Mouse (Mus musculus): Measurements from ENCODE around the gene Prkcb.

Gene Prkcb

GRCm38 (mm10) chr7:122445056-122445455 is 156.5 kb downstream of the Prkcb start:
- peak in 1 of 2 experiments; percentile 41 for DNase-seq (ENCODE audit: inconsistent age in 2 of 2, low spot score in 1 of 2)

DNA sequence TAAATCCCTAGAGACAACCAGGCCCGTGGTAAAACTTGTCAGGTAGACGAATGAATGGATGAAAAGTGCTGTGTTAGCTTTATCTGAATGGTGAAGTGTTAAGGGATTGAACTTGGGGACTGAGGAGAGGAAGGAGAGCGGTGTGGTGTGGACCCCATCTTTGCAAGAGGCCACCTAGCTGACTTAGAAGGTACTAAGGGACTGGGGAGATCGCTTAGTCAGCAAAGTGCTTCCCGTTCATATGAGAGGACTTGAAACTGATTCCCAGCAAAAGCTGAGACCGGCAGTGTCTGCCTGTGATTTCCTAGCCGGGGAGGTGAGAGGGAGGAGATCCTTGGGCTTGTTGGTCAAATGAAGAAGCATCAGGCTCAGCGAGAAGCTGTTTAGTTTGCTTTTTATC is 164.1 kb downstream of the Prkcb start:
- no peak for DNase-seq (ENCODE audit: inconsistent age in 2 of 2, low spot score in 1 of 2)

DNA sequence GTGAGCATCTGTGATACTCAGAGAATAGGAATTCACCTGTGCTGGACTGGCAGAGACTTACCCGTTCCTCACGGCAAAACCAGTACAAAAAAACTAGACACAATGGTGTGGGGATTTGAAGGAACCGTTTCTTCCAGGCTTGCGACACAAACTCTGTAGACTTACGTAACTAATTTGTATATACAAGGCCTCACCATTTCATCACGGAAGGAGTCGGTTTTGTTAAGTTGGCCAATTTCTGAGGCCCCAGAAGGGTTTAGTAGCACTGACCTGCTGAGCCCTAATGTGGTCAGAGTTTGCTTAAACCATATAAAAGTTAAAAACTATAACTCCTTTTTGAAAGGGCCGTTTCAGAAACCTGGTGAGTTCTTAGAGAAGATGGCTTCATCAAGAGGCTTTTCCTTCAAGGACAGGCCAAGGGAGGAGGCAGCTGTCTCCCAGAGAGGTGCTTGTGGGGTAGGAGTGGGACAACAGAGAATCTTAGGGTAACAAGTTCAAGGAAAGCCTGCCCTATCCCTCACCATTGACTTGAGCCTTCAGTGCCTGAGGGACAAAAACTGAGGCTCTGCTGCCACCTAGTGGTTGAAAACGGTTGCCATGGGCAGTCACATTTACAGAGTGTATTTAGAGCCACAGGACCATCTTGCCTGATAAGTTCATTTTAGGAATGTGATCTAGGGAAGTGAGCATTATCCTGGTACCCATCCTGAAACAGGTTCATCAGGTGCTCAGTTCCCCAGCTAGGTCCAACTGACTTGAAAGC is 170.8 kb downstream of the Prkcb start:
- DNase-seq (ENCODE audit: inconsistent age in 2 of 2, low spot score in 1 of 2), result peak; percentile 69 to 93

GRCm38 (mm10) chr7:122460020-122460419 is 171.5 kb downstream of the Prkcb start:
- DNase-seq (ENCODE audit: inconsistent age in 2 of 2, low spot score in 1 of 2), result no peak

DNA sequence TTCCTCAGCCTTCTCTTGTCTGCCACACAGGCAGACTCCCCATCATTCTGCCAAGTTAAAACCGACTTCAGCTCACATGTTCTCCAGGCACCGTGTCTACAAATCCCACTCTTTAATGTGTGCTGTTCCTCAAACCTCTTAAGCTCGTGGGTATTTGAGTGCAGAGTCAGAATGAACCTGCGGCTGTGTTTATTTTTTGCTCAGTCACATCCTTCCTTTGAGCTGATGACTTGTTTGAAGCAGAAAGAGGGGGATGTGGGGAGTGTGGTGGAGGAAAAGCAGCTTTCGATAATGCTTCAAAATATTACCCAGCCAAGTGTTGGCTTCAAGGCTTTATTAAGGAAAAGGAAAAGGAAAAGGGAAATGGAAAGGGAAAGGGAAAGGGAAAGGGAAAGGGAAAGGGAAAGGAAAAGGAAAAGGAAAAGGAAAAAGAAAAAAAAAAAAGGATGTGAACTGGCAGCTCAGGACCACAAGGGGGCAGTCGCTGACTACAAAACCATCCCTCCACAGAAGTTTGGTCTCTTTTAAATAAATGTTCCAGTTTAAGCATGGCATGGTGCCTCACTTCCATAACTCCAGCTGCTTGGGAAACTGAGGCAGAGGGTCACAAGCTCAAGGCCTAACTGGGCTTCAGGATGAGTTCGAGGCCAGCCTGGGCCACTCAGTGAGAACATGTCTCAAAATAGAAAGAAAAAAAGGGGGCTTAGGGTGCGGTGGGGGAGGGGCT is 177.4 kb downstream of the Prkcb start:
- peak in 1 of 2 experiments; percentile 44 for DNase-seq (ENCODE audit: inconsistent age in 2 of 2, low spot score in 1 of 2)

DNA sequence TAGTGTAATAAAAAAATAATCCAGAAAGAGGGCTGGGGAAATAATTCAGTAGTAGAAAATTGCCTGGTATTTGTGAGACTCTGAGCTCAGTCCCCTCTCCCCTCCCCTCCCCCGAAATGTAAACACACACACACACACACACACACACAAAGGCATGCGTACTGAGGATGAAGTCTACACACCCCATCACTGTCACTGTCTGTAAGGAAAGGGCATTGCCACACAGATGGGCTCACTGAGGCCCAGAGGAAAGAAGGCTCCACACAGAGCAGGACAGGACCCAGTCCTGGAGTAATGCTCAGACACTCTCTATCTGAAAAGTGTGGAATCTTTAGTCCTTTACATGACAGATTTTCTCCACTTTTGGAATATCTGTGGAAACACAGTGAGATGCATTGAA is 178.2 kb downstream of the Prkcb start:
- DNase-seq (ENCODE audit: inconsistent age in 2 of 2, low spot score in 1 of 2), result no peak

DNA sequence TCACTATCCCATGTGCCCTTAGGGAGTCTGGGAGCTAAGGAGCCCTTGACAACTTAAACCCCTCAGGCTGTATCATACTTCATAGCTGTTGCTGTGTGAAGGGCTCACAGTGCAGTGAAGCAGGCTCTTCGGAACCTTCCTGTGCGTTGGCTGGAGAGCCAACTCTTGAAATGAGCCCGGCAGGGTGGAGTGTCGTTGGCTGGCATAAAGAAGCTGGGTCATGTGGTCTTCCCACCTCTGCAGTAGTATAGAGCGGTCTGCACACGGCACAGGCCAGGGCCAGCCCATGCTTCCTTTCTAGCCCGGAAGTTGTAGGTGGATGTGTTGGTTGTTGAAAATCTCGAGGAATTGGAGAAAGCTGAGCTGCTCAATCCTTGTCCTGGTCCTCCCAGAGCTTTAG is 179.3 kb downstream of the Prkcb start:
- DNase-seq (ENCODE audit: inconsistent age in 2 of 2, low spot score in 1 of 2), result no peak

DNA sequence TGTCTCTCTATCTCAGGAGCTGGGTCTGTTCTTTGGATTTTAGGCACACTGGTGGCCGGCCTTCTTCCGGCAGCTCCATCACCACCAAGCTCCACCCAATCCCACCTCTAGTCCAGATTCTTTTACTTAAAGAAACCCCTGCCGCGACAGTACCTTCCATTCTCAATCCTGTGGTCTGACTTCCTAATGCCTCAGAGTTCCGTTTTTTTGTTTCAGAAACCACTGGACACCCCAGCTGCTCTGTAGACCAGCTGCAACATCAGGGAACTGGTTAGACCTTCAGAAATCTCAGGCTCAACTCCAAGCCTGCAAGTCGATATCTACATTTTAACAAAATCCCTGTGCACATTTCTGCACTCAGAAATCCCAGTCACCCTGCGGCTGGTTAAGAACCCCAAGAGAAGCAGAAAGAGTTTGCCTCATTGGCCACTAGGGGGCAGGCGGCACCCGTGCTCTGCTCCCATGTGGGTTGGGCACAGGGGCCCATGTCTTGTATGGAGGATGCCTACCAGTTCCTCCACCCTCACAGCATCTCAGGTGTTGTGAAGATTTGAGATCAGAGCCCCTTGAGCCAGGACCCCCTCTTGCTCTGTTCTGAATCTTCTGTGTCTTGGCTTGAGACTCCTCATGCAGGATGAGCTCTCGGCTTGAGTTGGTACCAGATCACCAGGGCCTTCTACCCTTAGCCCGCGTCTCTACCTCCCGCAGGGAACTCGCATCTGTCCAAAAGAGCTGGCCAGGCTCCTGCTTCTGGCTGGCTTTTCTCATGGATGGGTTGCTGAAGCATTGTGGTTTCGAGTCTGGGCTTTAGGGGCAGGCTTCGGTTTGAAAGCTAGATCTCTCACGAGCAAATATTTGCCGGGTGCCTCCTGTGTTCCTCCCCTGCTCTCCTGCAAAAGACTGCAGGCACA is 182.1 kb downstream of the Prkcb start:
- DNase-seq (ENCODE audit: inconsistent age in 2 of 2, low spot score in 1 of 2), result peak; percentile 64 to 88

DNA sequence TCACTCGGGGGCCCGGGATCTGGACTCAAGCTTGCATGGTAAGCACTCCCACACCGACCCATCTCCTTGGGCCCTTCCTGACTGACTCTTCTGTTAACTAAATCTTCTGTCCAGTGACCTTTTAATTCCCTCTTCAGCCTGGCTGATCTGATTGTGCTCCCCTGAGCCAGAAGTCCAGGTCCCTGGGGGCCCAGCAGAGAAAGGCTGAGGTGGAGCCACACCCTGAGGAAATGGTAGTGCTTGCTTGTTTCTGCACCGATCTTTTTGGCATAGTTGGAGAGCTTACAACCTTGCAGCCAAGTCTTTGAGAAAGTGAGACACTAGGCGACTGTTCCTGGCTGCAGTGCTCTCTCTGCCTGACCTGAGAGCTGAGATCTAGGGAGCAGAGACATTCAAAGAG is 183.7 kb downstream of the Prkcb start:
- DNase-seq (ENCODE audit: inconsistent age in 2 of 2, low spot score in 1 of 2), result no peak

DNA sequence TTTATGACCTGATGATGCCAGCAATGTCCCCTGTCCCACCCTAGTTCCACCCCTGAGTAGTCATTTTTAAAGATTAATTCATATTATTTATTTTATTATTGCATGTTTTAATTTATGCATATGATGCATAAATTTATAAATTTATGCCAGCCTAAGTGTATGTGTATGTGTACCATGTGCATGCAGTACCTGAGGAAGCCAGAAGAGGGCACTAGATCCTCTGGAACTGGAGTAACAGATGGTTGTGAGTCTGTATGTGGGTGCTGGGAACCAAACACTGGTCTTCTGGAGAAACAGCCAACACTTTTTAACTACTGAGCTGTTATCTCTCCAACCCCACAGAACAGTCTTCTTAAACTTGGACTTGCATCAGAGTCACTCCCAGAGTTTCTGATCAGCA is 186.5 kb downstream of the Prkcb start:
- no peak for DNase-seq (ENCODE audit: inconsistent age in 2 of 2, low spot score in 1 of 2)

DNA sequence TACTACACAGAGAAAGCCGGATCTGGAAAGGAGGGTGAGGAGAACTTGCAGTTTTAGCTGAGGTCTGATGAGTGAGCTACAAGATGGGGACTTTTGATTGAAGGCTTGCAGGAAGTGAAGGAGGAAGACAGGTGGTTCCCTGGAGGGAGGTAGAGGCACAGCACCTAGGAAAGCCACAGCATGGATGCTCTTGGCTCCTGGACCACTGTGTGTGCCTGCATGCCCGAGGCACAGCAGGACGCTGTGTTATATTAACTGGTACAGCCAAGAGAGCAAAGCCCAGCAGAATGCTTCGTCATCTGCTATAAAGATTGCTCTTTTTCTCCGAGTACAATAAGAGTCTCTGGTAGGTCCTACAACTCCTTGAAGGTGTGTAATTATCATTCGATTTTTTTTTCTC is 188.1 kb downstream of the Prkcb start:
- no peak for DNase-seq (ENCODE audit: inconsistent age in 2 of 2, low spot score in 1 of 2)

GRCm38 (mm10) chr7:122477118-122477517 is 188.6 kb downstream of the Prkcb start:
- DNase-seq (ENCODE audit: inconsistent age in 2 of 2, low spot score in 1 of 2), result no peak

GRCm38 (mm10) chr7:122477566-122478564 is 189.3 kb downstream of the Prkcb start:
- no peak for DNase-seq (ENCODE audit: inconsistent age in 2 of 2, low spot score in 1 of 2)

DNA sequence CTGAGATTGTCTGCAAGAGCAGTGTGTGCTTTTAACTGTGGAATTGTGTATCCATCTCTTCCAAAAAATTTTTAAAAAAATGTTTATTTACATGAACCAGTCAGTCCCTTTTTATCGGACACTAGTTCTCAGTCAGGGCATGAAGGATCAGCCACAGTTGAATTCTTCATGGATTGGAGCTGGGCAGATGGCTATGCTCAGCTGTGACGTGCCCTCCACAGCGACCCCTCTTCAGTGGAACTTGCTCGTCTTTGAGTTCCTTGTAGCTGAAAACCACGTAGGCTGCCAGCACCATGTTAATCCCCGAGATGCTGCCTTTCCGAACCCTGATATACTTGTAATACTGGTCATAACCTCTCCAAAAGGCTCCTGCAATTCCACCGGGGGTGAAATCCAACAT is 195.4 kb downstream of the Prkcb start:
- no peak for DNase-seq (ENCODE audit: inconsistent age in 2 of 2, low spot score in 1 of 2)

DNA sequence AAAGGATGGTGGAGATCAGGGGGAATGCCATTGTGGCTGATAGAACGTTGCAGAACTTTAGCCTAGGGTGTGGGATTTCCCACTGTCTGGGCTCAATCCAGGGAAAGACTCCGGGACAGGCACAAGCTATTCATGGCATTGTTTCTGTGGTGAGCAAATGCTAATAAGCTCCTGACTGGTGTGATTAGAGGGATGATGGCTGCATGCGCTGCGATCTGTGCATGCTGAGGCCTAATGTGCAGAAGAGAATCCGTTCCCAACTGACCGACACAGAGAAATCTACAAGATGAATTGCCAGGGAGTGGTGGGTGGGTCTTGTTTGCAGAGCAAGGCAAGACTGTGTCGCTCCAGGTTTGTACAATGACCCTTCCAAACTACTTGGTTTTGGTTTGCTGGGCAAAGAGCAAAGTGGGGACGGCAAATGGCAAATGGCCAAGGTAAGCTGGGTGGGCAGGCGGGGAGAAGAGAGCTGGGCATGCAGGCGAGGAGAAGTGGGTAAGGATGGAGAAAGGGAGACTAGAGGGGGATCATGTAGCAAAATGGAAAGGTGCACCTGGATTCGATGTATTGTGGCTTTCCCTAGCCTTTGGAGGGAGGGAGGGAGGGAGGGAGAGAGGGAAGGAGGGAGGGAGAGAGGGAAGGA is 199.5 kb downstream of the Prkcb start:
- DNase-seq (ENCODE audit: inconsistent age in 2 of 2, low spot score in 1 of 2), result no peak

- no peak for DNase-seq (ENCODE audit: inconsistent age in 2 of 2, low spot score in 1 of 2)
These were observed 203.5 kb downstream of the Prkcb start for GRCm38 (mm10) chr7:122492041-122492440.

- no peak for DNase-seq (ENCODE audit: inconsistent age in 2 of 2, low spot score in 1 of 2)
These were observed 204.4 kb downstream of the Prkcb start for GRCm38 (mm10) chr7:122492936-122493335.

- peak; percentile 20 to 70 for DNase-seq (ENCODE audit: inconsistent age in 2 of 2, low spot score in 1 of 2)
These were observed 205.5 kb downstream of the Prkcb start for GRCm38 (mm10) chr7:122494088-122494487.

GRCm38 (mm10) chr7:122497516-122497915 is 209.0 kb downstream of the Prkcb start:
- DNase-seq (ENCODE audit: inconsistent age in 2 of 2, low spot score in 1 of 2), result peak; percentile 48 to 76

- DNase-seq (ENCODE audit: inconsistent age in 2 of 2, low spot score in 1 of 2), result peak; percentile 17 to 63
These were observed 209.9 kb downstream of the Prkcb start for GRCm38 (mm10) chr7:122498461-122498860.

All from adrenal gland, adult (tissue).